Mouse (Mus musculus): ENCODE data around the gene Nfic. TPM values are rescaled to one million over a fixed set of nuclear protein-coding genes. Genes with fewer than 3 reads are reported as not detected.

Gene Nfic
- polyA plus RNA-seq, 1 experiment from 2014 or later, result 6.9 TPM

DNA sequence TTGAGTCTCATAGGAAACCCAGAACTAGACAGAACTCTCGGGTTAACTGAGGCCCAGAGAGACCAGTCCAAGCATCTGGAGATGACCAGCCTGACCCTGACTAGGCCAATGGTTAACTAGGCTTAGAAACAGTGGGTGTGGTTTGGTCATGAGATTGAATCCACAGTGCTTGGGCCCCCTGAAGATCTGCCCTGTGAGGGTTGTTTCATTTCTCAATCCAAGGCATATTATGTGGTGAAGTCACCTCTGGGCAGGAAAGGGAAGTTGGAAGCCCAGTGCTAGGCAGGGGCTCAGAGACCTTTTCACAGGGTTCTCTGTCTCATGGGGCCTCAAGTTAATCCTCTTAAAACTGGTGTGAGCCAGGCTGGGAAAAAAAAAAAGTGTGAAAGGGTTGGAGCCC lies 96.6 kb downstream of the Nfic start:
- 48% methylated on average over 1 of the region's 1 CpGs for WGBS
- Histone ChIP-seq H3K4me2 (no peak overlapping the region), H3K4me1 (ENCODE audit: control insufficient read depth, insufficient read depth, low read length) (peaks cover 34% of the 10 kb centered on the region), H3K27me3 (ENCODE audit: control insufficient read depth, insufficient read depth, low read length) (peaks cover 7% of the 10 kb centered on the region), H3K9me3 (ENCODE audit: control insufficient read depth, low read length) (no peaks in the 10 kb centered on the region), H3K4me3 (ENCODE audit: low read depth, low read length) (no peak overlapping the region), H3K9ac (ENCODE audit: low read length) (no peak overlapping the region; the same call in 1 of the 2 replicates), H3K36me3 (ENCODE audit: control insufficient read depth, insufficient read depth, low read length) (no peaks in the 10 kb centered on the region), H3K27ac (ENCODE audit: low read depth, low read length) (no peak overlapping the region)
- DNase-seq (ENCODE audit: low spot score, missing footprints), result no peak
- ATAC-seq (ENCODE audit: low FRiP score), result no peak

- Histone ChIP-seq H3K27me3 (ENCODE audit: control insufficient read depth, insufficient read depth, low read length) (peaks cover 4% of the 10 kb centered on the region; the same call in 1 of the 2 replicates), H3K9ac (ENCODE audit: low read length) (peak overlapping the region; percentile 78; the same call in 1 of the 2 replicates), H3K4me2 (peak overlapping the region; percentile 96), H3K9me3 (ENCODE audit: control insufficient read depth, low read length) (no peaks in the 10 kb centered on the region), H3K36me3 (ENCODE audit: control insufficient read depth, insufficient read depth, low read length) (no peaks in the 10 kb centered on the region), H3K4me1 (ENCODE audit: control insufficient read depth, insufficient read depth, low read length) (peaks cover 28% of the 10 kb centered on the region), H3K27ac (ENCODE audit: low read depth, low read length) (no peak overlapping the region), H3K4me3 (ENCODE audit: low read depth, low read length) (peak overlapping the region; percentile 65)
- ATAC-seq (ENCODE audit: low FRiP score), result no peak
- no peak for DNase-seq (ENCODE audit: low spot score, missing footprints)
- WGBS, result 25% methylated on average over 4 of the region's 4 CpGs
Measured at GRCm38 (mm10) chr10:81358209-81358608, 97.2 kb downstream of the Nfic start.

DNA sequence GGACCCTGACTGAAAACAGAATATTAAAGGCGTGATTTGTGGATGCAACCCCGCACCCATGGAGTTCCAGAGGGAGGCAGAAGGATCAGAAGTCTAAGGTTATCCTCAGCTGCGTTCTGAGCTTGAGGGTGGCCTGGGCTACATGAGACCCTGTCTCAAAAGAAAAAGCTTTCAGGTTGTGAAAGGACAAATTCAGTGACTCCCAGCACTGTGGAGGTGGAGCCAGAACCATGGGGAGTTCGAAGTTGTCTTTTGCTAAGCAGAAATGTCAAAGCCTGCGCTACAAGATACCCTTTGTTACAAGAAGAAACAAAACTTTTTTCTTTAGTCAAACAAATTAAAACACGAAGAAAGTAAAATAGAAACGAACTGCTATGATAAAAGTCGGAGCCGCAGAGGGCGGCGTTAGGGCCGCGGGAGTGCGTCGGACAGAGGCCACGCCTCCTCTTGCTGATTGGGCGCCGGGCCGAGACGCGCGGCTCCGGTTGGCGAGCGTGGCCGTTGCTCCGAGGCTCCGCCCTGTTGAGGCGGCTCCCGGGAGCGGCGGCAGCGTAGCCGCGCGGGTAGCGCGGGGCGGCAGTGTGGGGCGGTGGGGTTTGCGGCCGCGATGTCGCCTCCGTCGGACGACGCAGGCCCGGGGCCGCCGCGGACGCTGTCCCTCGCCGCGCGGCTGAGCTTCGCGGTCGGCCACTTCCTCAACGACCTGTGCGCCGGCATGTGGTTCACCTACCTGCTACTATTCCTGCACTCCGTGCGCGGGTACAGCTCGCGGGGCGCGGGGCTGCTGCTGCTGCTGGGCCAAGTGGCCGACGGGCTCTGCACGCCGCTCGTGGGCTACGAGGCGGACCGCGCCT lies 98.2 kb downstream of the Nfic start, which contains the start of gene Mfsd12:
Mfsd12 (plus strand) TSS at position 501 of the 854 bp plus-strand sequence.
- DNase-seq (ENCODE audit: low spot score, missing footprints) (peak; percentile 98), ATAC-seq (ENCODE audit: low FRiP score) (peak; percentile 92)
- H3K36me3 ChIP-seq (ENCODE audit: control insufficient read depth, insufficient read depth, low read length), result no peaks in the 10 kb centered on the region
- WGBS, result 2% methylated on average over 79 of the region's 79 CpGs
- peak within 1 kb of the TSS; percentile 78 for H3K9ac ChIP-seq (ENCODE audit: low read length)
- peak within 1 kb of the TSS; percentile 65 for H3K4me3 ChIP-seq (ENCODE audit: low read depth, low read length)
- no peaks in the 10 kb centered on the region for H3K9me3 ChIP-seq (ENCODE audit: control insufficient read depth, low read length)
- H3K4me2 ChIP-seq, result peak within 1 kb of the TSS; percentile 96
- H3K4me1 ChIP-seq (ENCODE audit: control insufficient read depth, insufficient read depth, low read length), result peaks cover 25% of the 10 kb centered on the region
- H3K27ac ChIP-seq (ENCODE audit: low read depth, low read length), result no peak within 1 kb of the TSS
- no peaks in the 10 kb centered on the region for H3K27me3 ChIP-seq (ENCODE audit: control insufficient read depth, insufficient read depth, low read length)

DNA sequence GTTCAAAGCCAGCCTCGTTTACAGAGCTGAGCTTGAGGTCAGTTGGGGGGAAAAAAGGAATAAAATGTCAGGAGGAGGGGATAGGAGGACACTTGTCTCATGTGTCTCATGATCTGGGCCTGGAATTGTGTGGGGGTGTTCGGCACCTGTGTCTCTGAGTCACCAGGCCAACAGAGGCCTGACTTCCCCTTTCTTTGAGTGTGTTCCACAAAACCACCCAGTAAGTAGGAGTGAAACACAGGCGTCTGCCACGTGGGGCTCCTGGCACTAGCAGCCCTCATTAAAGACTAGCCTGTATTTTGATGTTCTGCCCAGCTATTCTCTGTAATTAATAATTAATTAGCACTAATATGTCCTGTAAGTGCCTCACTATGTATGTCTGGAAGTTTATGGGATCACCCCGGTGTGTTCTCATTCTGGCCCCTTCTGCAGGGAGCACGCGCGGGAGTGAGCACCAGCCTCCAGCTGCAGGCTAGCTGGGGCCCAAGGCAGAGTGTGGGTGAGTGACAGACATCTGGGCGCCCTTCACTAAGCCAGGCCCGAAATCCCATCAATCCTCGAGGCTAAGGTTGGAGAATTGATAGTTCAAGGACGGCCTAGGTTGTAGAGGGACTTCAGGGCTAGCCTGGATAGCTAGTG lies 99.0 kb downstream of the Nfic start:
- peak; percentile 82 for DNase-seq (ENCODE audit: low spot score, missing footprints)
- no peak overlapping the region for H3K4me2 ChIP-seq
- H3K9me3 ChIP-seq (ENCODE audit: control insufficient read depth, low read length), result no peaks in the 10 kb centered on the region
- H3K4me1 ChIP-seq (ENCODE audit: control insufficient read depth, insufficient read depth, low read length), result peaks cover 25% of the 10 kb centered on the region
- H3K9ac ChIP-seq (ENCODE audit: low read length), result no peak overlapping the region
- H3K4me3 ChIP-seq (ENCODE audit: low read depth, low read length), result no peak overlapping the region
- H3K36me3 ChIP-seq (ENCODE audit: control insufficient read depth, insufficient read depth, low read length), result no peaks in the 10 kb centered on the region
- peak; percentile 1; the same call in 1 of the 2 replicates for ATAC-seq (ENCODE audit: low FRiP score)
- H3K27me3 ChIP-seq (ENCODE audit: control insufficient read depth, insufficient read depth, low read length), result no peaks in the 10 kb centered on the region
- H3K27ac ChIP-seq (ENCODE audit: low read depth, low read length), result no peak overlapping the region
- WGBS, result 60% methylated on average over 12 of the region's 12 CpGs

GRCm38 (mm10) chr10:81355533-81355932 lies 99.9 kb downstream of the Nfic start:
- Histone ChIP-seq H3K27ac (ENCODE audit: low read depth, low read length) (no peak overlapping the region), H3K36me3 (ENCODE audit: control insufficient read depth, insufficient read depth, low read length) (no peaks in the 10 kb centered on the region), H3K9ac (ENCODE audit: low read length) (no peak overlapping the region), H3K9me3 (ENCODE audit: control insufficient read depth, low read length) (no peaks in the 10 kb centered on the region), H3K4me2 (no peak overlapping the region), H3K4me1 (ENCODE audit: control insufficient read depth, insufficient read depth, low read length) (peaks cover 20% of the 10 kb centered on the region), H3K27me3 (ENCODE audit: control insufficient read depth, insufficient read depth, low read length) (no peaks in the 10 kb centered on the region), H3K4me3 (ENCODE audit: low read depth, low read length) (no peak overlapping the region)
- DNase-seq (ENCODE audit: low spot score, missing footprints) (no peak), ATAC-seq (ENCODE audit: low FRiP score) (no peak)
- WGBS, result 84% methylated on average over 4 of the region's 4 CpGs

DNA sequence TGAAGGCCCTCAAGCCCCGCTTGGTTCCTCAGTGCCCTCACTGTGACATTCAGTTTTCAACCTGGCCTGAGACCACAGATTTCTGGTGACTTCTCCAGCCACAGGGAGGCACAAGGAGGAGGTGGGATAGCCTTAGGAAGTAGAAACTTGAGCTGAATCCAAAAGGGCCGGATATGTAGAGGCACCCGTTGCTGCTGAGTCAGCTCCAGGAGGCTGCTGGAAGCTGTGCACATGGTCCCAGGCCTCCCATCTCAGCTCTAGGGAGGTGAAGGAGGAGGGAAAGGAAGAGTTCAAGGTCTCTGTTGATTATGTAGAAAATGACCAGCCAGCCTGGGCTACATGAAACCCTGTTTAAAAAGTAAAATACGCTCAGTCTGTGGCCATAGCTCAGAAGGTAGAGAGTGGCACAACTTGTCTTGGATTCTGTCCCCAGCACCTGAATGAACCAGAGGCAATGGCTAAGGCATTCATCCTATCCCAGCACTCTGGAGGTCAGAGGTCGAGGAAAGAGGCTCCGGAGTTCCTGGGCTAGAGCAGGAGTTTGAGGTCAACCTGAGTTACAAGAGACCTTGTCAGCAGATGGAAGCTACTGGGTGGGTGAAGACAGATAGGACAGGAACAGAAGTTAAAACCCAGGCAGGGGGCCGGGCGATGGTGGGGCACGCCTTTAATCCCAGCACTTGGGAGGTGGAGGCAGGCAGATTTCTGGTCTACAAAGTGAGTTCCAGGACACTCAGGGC lies 100.5 kb downstream of the Nfic start:
- H3K27ac ChIP-seq (ENCODE audit: low read depth, low read length), result no peak overlapping the region
- H3K4me1 ChIP-seq (ENCODE audit: control insufficient read depth, insufficient read depth, low read length), result peaks cover 20% of the 10 kb centered on the region
- 62% methylated on average over 9 of the region's 9 CpGs for WGBS
- DNase-seq (ENCODE audit: low spot score, missing footprints), result no peak
- no peak overlapping the region for H3K4me2 ChIP-seq
- no peaks in the 10 kb centered on the region for H3K36me3 ChIP-seq (ENCODE audit: control insufficient read depth, insufficient read depth, low read length)
- no peak for ATAC-seq (ENCODE audit: low FRiP score)
- H3K9ac ChIP-seq (ENCODE audit: low read length), result no peak overlapping the region
- no peaks in the 10 kb centered on the region for H3K27me3 ChIP-seq (ENCODE audit: control insufficient read depth, insufficient read depth, low read length)
- H3K4me3 ChIP-seq (ENCODE audit: low read depth, low read length), result no peak overlapping the region
- H3K9me3 ChIP-seq (ENCODE audit: control insufficient read depth, low read length), result no peaks in the 10 kb centered on the region

DNA sequence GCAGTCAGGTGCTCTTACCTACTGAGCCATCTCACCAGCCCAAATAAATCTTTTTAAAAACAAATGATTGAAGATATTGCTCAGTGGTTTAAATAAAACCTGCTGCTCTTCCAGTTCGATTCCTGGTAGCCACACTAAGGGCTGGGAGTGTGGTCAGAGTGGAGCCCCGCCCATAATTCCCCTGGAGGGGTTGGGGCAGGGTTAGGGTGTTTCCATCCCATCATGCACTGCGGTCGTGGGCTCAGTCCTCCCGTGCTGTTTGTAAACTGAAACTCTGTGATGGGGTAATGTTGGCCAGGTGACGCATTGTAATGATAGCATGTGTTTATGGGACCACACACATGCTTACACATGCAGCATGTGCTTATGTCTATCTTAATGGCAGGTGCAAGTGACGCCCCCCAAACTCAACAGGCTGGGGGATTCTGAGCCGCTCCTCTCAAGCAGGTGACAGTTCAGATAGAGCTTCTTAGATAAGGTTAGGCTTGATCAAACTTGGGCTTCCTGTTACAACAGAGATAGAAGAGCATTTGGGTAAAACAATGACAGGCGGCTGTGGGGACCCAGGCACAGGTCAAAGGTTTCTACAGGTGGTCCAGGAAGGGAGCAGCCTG lies 103.7 kb downstream of the Nfic start:
- peaks cover 5% of the 10 kb centered on the region; the same call in 1 of the 2 replicates for H3K27me3 ChIP-seq (ENCODE audit: control insufficient read depth, insufficient read depth, low read length)
- no peaks in the 10 kb centered on the region for H3K9me3 ChIP-seq (ENCODE audit: control insufficient read depth, low read length)
- H3K36me3 ChIP-seq (ENCODE audit: control insufficient read depth, insufficient read depth, low read length), result no peaks in the 10 kb centered on the region
- peaks cover 20% of the 10 kb centered on the region for H3K4me1 ChIP-seq (ENCODE audit: control insufficient read depth, insufficient read depth, low read length)
- DNase-seq (ENCODE audit: low spot score, missing footprints), result peak; percentile 79
- no peak overlapping the region for H3K4me3 ChIP-seq (ENCODE audit: low read depth, low read length)
- H3K27ac ChIP-seq (ENCODE audit: low read depth, low read length), result no peak overlapping the region
- ATAC-seq (ENCODE audit: low FRiP score), result no peak
- no peak overlapping the region for H3K4me2 ChIP-seq
- H3K9ac ChIP-seq (ENCODE audit: low read length), result no peak overlapping the region
- 27% methylated on average over 9 of the region's 9 CpGs for WGBS

- peaks cover 8% of the 10 kb centered on the region for H3K27me3 ChIP-seq (ENCODE audit: control insufficient read depth, insufficient read depth, low read length)
- DNase-seq (ENCODE audit: low spot score, missing footprints) (peak; percentile 99), ATAC-seq (ENCODE audit: low FRiP score) (peak; percentile 95)
- no peaks in the 10 kb centered on the region for H3K36me3 ChIP-seq (ENCODE audit: control insufficient read depth, insufficient read depth, low read length)
- peaks cover 25% of the 10 kb centered on the region for H3K4me1 ChIP-seq (ENCODE audit: control insufficient read depth, insufficient read depth, low read length)
- peak within 1 kb of the TSS; percentile 90 for H3K9ac ChIP-seq (ENCODE audit: low read length)
- WGBS, result under 1% methylated on average over 54 of the region's 54 CpGs
- peak within 1 kb of the TSS; percentile 92 for H3K4me3 ChIP-seq (ENCODE audit: low read depth, low read length)
- H3K9me3 ChIP-seq (ENCODE audit: control insufficient read depth, low read length), result no peaks in the 10 kb centered on the region
- no peak within 1 kb of the TSS; the same call in 1 of the 2 replicates for H3K27ac ChIP-seq (ENCODE audit: low read depth, low read length)
- peak within 1 kb of the TSS; percentile 92 for H3K4me2 ChIP-seq
Measured at GRCm38 (mm10) chr10:81350351-81351063, 104.9 kb downstream of the Nfic start, which contains the start of gene Hmg20b. Gene Hmg20b, minus strand, starts transcription at chr10:81350480.

All from midbrain, embryonic 11.5 days (tissue).